Mouse (Mus musculus): ENCODE results near the gene Trim46. TPM values are rescaled to one million over a fixed set of nuclear protein-coding genes. Genes with fewer than 3 reads are reported as not detected.

Trim46 gene
- total RNA-seq (2014; rRNA removed), result 0.07 and 0.18 TPM in 2 replicates
- 0.16 and 0.25 TPM in 2 replicates for polyA plus RNA-seq (2012; rRNA removed)

DNA sequence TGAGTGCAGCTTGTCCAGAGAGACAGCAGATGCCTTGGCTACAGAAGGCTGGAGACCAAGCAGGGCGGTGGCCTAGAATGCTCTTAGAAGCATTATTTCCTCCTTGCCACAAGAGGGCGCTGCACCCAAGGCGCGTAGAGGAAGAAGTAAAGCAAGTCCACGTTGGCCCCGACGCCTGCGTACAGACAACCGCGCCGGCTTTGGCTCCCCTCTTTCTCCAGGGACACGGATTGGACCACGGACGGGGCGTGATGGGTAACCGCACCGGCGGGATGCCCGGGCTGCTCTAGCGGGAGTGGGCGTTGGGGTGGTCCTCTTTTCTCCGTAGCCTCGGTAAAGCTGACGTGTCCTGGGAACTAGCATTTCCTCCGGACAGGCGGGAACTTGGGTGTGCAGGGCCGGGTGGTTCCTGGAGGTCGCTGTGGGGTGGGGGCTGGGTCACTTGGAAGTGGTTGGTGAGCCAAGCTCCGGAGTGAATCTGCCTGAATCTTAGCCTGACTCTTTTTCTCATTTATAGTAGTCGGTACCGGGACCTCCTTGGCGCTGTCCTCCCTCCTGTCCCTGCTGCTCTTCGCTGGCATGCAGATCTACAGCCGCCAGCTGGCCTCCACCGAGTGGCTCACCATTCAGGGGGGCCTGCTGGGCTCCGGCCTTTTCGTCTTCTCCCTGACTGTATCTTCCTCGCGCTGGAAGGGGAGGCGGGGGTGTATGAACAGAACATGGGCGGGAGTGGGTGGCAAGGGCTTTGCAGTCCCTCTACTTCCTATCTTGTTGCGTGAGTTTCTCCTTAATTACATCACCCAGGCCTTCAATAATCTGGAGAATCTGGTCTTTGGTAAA is at the start of gene Trim46:
TSS of gene Trim46 (minus strand) at position 49 of the 840 bp plus-strand sequence.
- H3K36me3 ChIP-seq (ENCODE audit: control insufficient read depth, insufficient read depth, low read length), result no peaks in the 10 kb centered on the region
- no peaks in the 10 kb centered on the region for H3K79me2 ChIP-seq (ENCODE audit: control insufficient read depth, insufficient read depth, low read length)
- H3K27ac ChIP-seq (replicated peaks; ENCODE audit: insufficient read depth, low read depth, low read length), result peak within 1 kb of the TSS; percentile 75
- DNase-seq (ENCODE audit: extremely low read depth, low read depth, low spot score), result peak; percentile 73
- peaks cover 19% of the 10 kb centered on the region for H3K4me1 ChIP-seq (ENCODE audit: control insufficient read depth, insufficient read depth, low read length)
- H3K9ac ChIP-seq (ENCODE audit: low read depth, low read length), result peak within 1 kb of the TSS; percentile 82
- TF ChIP-seq POLR2A (IDR thresholded peaks at IDR 0.05; ENCODE audit: extremely low read depth, insufficient read depth, low read length) (0 out of 2 replicates have a peak, but pooled peaks have one; percentile 25), CTCF (IDR thresholded peaks at IDR 0.05; ENCODE audit: low read depth, low read length) (peak; percentile 95)
- H3K4me3 ChIP-seq (ENCODE audit: insufficient read depth, low read depth, low read length), result peak within 1 kb of the TSS; percentile 74
- WGBS, result under 1% methylated on average over 42 of the region's 42 CpGs
- H3K27me3 ChIP-seq (ENCODE audit: control insufficient read depth, insufficient read depth, low read length), result no peaks in the 10 kb centered on the region

- peak; percentile 52 for DNase-seq (ENCODE audit: extremely low read depth, low read depth, low spot score)
- H3K9ac ChIP-seq (ENCODE audit: low read depth, low read length), result peak overlapping the region; percentile 18; the same call in 1 of the 2 replicates
- H3K79me2 ChIP-seq (ENCODE audit: control insufficient read depth, insufficient read depth, low read length), result no peaks in the 10 kb centered on the region
- H3K4me3 ChIP-seq (ENCODE audit: insufficient read depth, low read depth, low read length), result no peak overlapping the region
- H3K4me1 ChIP-seq (ENCODE audit: control insufficient read depth, insufficient read depth, low read length), result peaks cover 30% of the 10 kb centered on the region
- WGBS, result 61% methylated on average over 8 of the region's 8 CpGs
- TF ChIP-seq POLR2A (IDR thresholded peaks at IDR 0.05; ENCODE audit: extremely low read depth, insufficient read depth, low read length), result no peak
- no peak for TF ChIP-seq CTCF (IDR thresholded peaks at IDR 0.05; ENCODE audit: low read depth, low read length)
- H3K36me3 ChIP-seq (ENCODE audit: control insufficient read depth, insufficient read depth, low read length), result no peaks in the 10 kb centered on the region
- no peaks in the 10 kb centered on the region for H3K27me3 ChIP-seq (ENCODE audit: control insufficient read depth, insufficient read depth, low read length)
- H3K27ac ChIP-seq (replicated peaks; ENCODE audit: insufficient read depth, low read depth, low read length), result peak overlapping the region; percentile 53
Measured at GRCm38 (mm10) chr3:89295685-89296230, 49.6 kb upstream of the Trim46 start.

- Histone ChIP-seq H3K36me3 (ENCODE audit: control insufficient read depth, insufficient read depth, low read length) (no peaks in the 10 kb centered on the region), H3K4me1 (ENCODE audit: control insufficient read depth, insufficient read depth, low read length) (peaks cover 32% of the 10 kb centered on the region), H3K4me3 (ENCODE audit: insufficient read depth, low read depth, low read length) (no peak overlapping the region), H3K27me3 (ENCODE audit: control insufficient read depth, insufficient read depth, low read length) (no peaks in the 10 kb centered on the region), H3K27ac (replicated peaks; ENCODE audit: insufficient read depth, low read depth, low read length) (peak overlapping the region; percentile 97), H3K9ac (ENCODE audit: low read depth, low read length) (peak overlapping the region; percentile 45; the same call in 1 of the 2 replicates), H3K79me2 (ENCODE audit: control insufficient read depth, insufficient read depth, low read length) (no peaks in the 10 kb centered on the region)
- 30% methylated on average over 5 of the region's 5 CpGs for WGBS
- peak; percentile 94 for DNase-seq (ENCODE audit: extremely low read depth, low read depth, low spot score)
- TF ChIP-seq CTCF (IDR thresholded peaks at IDR 0.05; ENCODE audit: low read depth, low read length) (no peak), POLR2A (IDR thresholded peaks at IDR 0.05; ENCODE audit: extremely low read depth, insufficient read depth, low read length) (0 out of 2 replicates have a peak, but pooled peaks have one; percentile 9)
Measured at GRCm38 (mm10) chr3:89294195-89294594, 48.1 kb upstream of the Trim46 start.

DNA sequence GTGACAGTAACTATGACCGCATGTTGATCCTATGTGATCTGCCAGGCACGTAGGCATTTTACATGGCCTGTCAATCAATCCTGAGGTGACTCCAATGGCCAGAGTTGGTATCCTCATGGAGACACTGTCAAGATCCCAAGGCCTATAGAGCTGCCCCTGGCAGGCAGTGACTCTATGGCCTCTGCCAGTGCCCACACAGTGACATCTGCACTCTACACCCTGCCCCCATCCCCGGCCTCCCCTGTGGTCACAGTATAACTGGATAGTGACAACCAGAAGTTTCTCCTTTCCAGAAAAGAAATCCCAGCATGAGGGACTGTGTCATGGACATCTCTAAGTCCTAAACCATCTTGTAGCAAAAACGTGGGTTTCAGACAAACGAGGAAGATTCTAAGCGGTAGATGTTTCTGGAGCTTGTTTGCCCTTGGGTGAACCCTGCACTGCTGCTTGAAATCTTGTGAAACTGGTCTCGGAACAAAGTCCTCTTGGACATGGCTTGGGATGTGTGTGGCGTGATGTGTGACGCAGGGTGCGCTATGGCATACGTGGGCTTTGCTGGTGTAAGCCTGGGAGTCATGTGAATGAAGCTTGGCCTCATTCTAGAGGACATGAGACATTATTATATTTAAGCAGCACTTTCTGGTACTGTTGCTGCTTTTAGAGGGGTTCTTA is 47.3 kb upstream of the Trim46 start:
- Histone ChIP-seq H3K36me3 (ENCODE audit: control insufficient read depth, insufficient read depth, low read length) (no peaks in the 10 kb centered on the region), H3K4me1 (ENCODE audit: control insufficient read depth, insufficient read depth, low read length) (peaks cover 35% of the 10 kb centered on the region), H3K79me2 (ENCODE audit: control insufficient read depth, insufficient read depth, low read length) (no peaks in the 10 kb centered on the region), H3K4me3 (ENCODE audit: insufficient read depth, low read depth, low read length) (no peak overlapping the region), H3K27me3 (ENCODE audit: control insufficient read depth, insufficient read depth, low read length) (no peaks in the 10 kb centered on the region), H3K9ac (ENCODE audit: low read depth, low read length) (peak overlapping the region; percentile 57), H3K27ac (replicated peaks; ENCODE audit: insufficient read depth, low read depth, low read length) (peak overlapping the region; percentile 97)
- TF ChIP-seq CTCF (IDR thresholded peaks at IDR 0.05; ENCODE audit: low read depth, low read length) (no peak), POLR2A (IDR thresholded peaks at IDR 0.05; ENCODE audit: extremely low read depth, insufficient read depth, low read length) (no peak)
- DNase-seq (ENCODE audit: extremely low read depth, low read depth, low spot score), result peak; percentile 100
- 29% methylated on average over 11 of the region's 11 CpGs for WGBS

DNA sequence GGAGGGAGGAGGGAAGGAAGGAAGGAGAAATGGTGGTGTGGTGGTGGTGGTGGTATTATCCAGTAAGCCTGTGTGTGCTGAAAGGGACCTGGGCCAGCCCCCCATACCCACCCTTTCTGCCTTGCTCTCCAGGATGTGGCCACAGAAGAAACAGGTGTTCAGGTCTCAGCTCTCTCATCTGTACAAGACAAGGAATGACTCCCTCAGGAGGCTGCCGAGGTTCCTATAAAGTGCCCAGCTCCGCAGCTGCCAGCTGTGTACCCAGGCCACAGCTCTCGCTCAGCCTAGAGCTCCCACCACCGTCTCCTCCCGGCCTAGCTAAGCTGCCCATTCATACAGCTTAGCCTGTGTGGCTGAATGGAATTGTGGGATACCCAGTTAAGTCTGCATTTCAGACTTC is 46.2 kb upstream of the Trim46 start:
- no peaks in the 10 kb centered on the region for H3K79me2 ChIP-seq (ENCODE audit: control insufficient read depth, insufficient read depth, low read length)
- no peak overlapping the region for H3K9ac ChIP-seq (ENCODE audit: low read depth, low read length)
- no peaks in the 10 kb centered on the region for H3K36me3 ChIP-seq (ENCODE audit: control insufficient read depth, insufficient read depth, low read length)
- H3K27me3 ChIP-seq (ENCODE audit: control insufficient read depth, insufficient read depth, low read length), result no peaks in the 10 kb centered on the region
- H3K4me3 ChIP-seq (ENCODE audit: insufficient read depth, low read depth, low read length), result no peak overlapping the region
- H3K27ac ChIP-seq (replicated peaks; ENCODE audit: insufficient read depth, low read depth, low read length), result peak overlapping the region; percentile 96
- peaks cover 45% of the 10 kb centered on the region for H3K4me1 ChIP-seq (ENCODE audit: control insufficient read depth, insufficient read depth, low read length)
- no peak for DNase-seq (ENCODE audit: extremely low read depth, low read depth, low spot score)
- TF ChIP-seq POLR2A (IDR thresholded peaks at IDR 0.05; ENCODE audit: extremely low read depth, insufficient read depth, low read length), result no peak
- no peak for TF ChIP-seq CTCF (IDR thresholded peaks at IDR 0.05; ENCODE audit: low read depth, low read length)
- 92% methylated on average over 5 of the region's 5 CpGs for WGBS

All from liver, adult 2 months (tissue).